Mouse (Mus musculus): Measurements from ENCODE around the gene Ppp3ca. TPM values are rescaled to one million over a fixed set of nuclear protein-coding genes. Genes with fewer than 3 reads are reported as not detected.

Gene Ppp3ca
- polyA plus RNA-seq, 1 experiment from 2014 or later = 10.7 TPM

DNA sequence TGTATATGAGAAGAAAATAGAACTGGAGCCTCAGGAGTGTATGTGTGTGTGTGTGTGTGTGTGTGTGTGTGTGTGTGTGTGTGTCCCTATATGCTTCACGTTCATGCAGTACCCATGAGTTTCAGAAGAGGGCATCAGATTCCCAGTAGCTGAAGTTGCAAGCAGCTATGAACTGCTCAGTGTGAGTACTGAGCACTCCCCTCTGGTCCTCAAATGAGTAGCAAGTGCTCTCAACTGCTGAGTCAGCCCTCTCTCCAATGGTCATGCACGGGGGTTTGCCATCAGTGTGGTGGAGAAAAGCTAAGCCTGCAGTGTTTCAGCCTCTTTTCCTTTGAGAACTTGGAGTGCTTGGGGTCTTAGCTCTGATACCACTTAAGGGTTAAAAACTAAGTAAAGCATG, 122.0 kb downstream of the Ppp3ca start:
- WGBS (ENCODE audit: insufficient replicate concordance) = 81% methylated on average over 2 of the region's 2 CpGs

DNA sequence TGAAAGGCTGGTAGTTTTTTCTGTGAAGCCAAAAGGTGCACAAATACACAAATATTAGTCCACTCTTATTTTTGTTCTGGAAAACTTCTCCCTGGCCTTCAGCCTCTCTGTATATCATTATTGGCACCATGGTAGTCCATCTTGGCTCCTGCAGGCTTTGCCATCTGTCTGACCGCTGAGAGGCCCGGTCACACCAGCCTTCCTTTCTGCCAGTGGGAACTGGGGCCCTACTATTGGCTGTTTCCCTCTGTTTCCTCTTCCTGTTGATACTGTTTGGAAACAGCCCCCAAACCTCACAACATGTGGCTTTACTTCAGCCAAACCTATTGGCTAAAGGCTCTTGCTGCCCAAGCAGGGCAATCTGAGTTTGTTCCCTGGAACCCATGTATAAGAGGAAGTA, 123.5 kb downstream of the Ppp3ca start:
- H3K27ac ChIP-seq (replicated peaks) = no peak overlapping the region
- H3K9me3 ChIP-seq (replicated peaks) = no peaks in the 10 kb centered on the region
- peaks cover 31% of the 10 kb centered on the region for H3K4me1 ChIP-seq (replicated peaks)
- 64% methylated on average over 2 of the region's 2 CpGs for WGBS (ENCODE audit: insufficient replicate concordance)
- H3K27me3 ChIP-seq = no peaks in the 10 kb centered on the region
- no peak for ATAC-seq (ENCODE audit: insufficient read depth)
- no peak overlapping the region for H3K4me2 ChIP-seq
- no peak overlapping the region for H3K4me3 ChIP-seq (replicated peaks)
- H3K36me3 ChIP-seq (replicated peaks) = no peaks in the 10 kb centered on the region
- no peak overlapping the region for H3K9ac ChIP-seq

More for the DNA sequence above, 122.0 kb downstream of the Ppp3ca start:
- Histone ChIP-seq H3K4me3 (replicated peaks) (no peak overlapping the region), H3K9ac (no peak overlapping the region), H3K27me3 (no peaks in the 10 kb centered on the region), H3K36me3 (replicated peaks) (no peaks in the 10 kb centered on the region), H3K27ac (replicated peaks) (no peak overlapping the region), H3K4me1 (replicated peaks) (peaks cover 31% of the 10 kb centered on the region), H3K9me3 (replicated peaks) (no peaks in the 10 kb centered on the region), H3K4me2 (no peak overlapping the region)
- no peak for ATAC-seq (ENCODE audit: insufficient read depth)

DNA sequence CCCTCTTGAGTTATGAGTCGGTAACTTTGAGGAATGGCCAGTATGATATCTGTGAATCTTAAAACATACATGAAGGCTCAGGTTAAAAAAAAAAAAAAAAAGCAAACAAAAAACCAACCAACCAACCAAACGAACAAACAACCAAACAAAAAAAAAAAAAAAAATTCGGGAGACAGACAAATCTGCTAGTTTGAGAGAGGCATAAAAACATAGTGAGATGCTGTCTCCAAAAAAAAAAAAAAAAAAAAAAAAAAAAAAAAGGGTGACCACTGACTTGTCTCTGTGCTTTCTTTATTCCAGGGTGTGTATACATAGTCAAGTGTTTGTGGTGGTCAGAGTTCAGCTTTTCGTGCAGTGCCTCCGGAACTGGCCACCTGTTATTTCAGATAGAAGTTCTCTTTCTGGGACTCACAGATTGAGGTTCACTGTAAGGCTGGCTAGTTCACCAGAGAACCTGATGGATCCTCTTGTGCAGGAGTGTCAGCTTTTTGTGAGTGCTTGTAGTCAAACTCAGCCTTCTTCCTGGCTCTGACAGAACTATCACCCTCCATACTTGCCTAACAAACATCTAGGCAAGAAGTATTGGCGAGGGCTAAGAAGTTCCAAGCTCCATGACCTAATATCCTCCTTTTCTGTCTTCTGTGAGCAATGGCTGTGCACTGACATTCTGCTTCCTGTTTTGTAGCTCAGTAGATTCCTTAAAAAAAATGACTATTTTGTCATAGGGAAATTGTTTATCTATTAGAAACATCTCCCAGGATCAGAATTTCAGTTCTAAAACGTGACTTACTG, 124.7 kb downstream of the Ppp3ca start:
- Histone ChIP-seq H3K4me2 (no peak overlapping the region), H3K36me3 (replicated peaks) (no peaks in the 10 kb centered on the region), H3K9me3 (replicated peaks) (no peaks in the 10 kb centered on the region), H3K4me3 (replicated peaks) (no peak overlapping the region), H3K27me3 (no peaks in the 10 kb centered on the region), H3K9ac (no peak overlapping the region), H3K27ac (replicated peaks) (no peak overlapping the region), H3K4me1 (replicated peaks) (peaks cover 31% of the 10 kb centered on the region)
- ATAC-seq (ENCODE audit: insufficient read depth) = no peak
- 38% methylated on average over 7 of the region's 7 CpGs for WGBS (ENCODE audit: insufficient replicate concordance)

DNA sequence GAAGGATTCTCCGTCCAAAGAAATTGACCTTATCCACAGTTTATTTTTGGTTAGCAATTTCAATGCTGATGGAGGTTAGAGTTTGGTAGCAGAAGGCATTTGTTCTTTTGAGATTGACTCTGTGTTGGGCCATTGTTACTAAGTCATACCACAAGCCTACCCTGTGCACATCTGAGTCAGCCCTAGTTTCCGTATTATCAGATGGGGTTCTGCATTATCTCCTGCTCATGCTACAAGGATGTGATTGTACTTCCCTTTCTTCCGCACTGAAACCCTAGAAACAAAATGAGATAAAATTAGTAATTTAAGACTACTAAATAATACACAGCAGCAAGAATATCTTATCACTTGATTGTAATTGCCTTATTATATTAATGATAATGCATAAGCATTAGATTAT, 129.0 kb downstream of the Ppp3ca start:
- no peak for ATAC-seq (ENCODE audit: insufficient read depth)
- 49% methylated on average over 3 of the region's 3 CpGs for WGBS (ENCODE audit: insufficient replicate concordance)

DNA sequence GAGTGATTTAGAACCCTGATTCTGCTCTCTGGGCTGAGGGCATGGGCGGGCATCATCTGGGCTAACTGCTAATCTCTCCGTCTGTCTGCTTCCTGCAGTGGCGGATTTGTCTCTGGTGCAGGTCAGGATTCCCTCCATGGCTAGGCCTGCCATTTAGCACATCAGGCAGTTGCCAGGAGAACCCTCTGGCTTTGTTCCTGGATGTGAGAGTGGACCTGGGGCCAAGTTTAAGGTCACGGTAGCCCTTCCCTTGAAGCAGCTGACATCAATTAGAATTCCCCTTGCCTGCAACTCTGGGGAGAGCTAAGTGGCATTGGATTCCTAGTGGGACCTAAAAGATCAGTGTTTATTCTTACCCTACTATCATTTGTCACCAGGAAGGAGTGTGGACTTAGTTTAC, 132.7 kb downstream of the Ppp3ca start:
- H3K9me3 ChIP-seq (replicated peaks) = no peaks in the 10 kb centered on the region
- H3K4me1 ChIP-seq (replicated peaks) = no peaks in the 10 kb centered on the region
- ATAC-seq (ENCODE audit: insufficient read depth) = no peak
- H3K27me3 ChIP-seq = no peaks in the 10 kb centered on the region
- 83% methylated on average over 4 of the region's 4 CpGs for WGBS (ENCODE audit: insufficient replicate concordance)
- no peak overlapping the region for H3K4me3 ChIP-seq (replicated peaks)
- H3K9ac ChIP-seq = no peak overlapping the region
- H3K4me2 ChIP-seq = no peak overlapping the region
- no peak overlapping the region for H3K27ac ChIP-seq (replicated peaks)
- H3K36me3 ChIP-seq (replicated peaks) = no peaks in the 10 kb centered on the region

More for the DNA sequence above, 129.0 kb downstream of the Ppp3ca start:
- H3K9ac ChIP-seq = no peak overlapping the region
- no peak overlapping the region for H3K4me3 ChIP-seq (replicated peaks)
- H3K4me2 ChIP-seq = no peak overlapping the region
- no peak overlapping the region for H3K27ac ChIP-seq (replicated peaks)
- H3K27me3 ChIP-seq = no peaks in the 10 kb centered on the region
- no peaks in the 10 kb centered on the region for H3K36me3 ChIP-seq (replicated peaks)
- peaks cover 3% of the 10 kb centered on the region; the same call in 1 of the 2 replicates for H3K4me1 ChIP-seq (replicated peaks)
- H3K9me3 ChIP-seq (replicated peaks) = no peaks in the 10 kb centered on the region

DNA sequence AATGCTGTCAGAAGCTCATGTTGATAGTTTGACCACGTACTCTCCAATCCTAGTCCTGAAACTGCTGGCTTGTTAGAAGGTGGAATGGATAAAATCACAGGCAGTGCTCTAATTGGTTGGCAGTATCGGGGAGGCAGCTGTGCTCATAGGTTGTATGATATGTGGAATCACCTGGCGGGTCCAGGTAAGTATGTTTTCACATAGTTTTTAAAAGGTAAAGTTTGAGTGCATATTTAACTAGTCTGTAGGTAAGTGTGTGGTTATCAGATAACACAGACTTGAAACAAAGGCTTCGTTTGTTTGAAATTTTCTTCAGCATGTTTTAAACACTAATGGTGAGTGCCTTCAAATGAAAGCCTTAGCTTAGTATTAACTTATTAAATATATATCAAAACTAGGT, 136.0 kb downstream of the Ppp3ca start:
- Histone ChIP-seq H3K9ac (no peak overlapping the region), H3K27ac (replicated peaks) (no peak overlapping the region), H3K9me3 (replicated peaks) (no peaks in the 10 kb centered on the region), H3K4me1 (replicated peaks) (no peaks in the 10 kb centered on the region), H3K27me3 (no peaks in the 10 kb centered on the region), H3K4me2 (no peak overlapping the region), H3K36me3 (replicated peaks) (no peaks in the 10 kb centered on the region), H3K4me3 (replicated peaks) (no peak overlapping the region)
- WGBS (ENCODE audit: insufficient replicate concordance) = 73% methylated on average over 4 of the region's 4 CpGs
- ATAC-seq (ENCODE audit: insufficient read depth) = no peak

DNA sequence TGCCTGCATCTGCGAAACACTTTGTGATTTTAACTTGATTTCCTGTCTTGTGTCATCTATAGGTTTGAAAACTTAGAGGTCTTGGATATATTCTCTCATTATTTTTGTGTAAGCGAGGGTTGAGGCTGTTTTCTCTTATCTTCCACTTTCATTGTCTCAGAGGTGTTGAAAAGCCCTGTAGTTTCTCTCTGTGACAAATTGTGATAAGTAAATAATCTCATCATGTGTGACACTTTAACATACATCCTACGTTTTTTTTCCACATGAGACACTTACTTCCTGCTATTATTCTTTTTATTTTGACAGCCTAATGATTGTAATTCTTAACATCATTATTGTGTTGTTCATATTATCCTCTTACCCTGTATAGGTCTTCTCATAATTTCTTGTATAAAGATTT, 140.3 kb downstream of the Ppp3ca start:
- Histone ChIP-seq H3K9me3 (replicated peaks) (no peaks in the 10 kb centered on the region), H3K4me1 (replicated peaks) (0 out of 2 replicates have a peak, but pooled peaks cover 4% of the 10 kb centered on the region), H3K4me2 (no peak overlapping the region), H3K9ac (no peak overlapping the region), H3K27me3 (no peaks in the 10 kb centered on the region), H3K36me3 (replicated peaks) (no peaks in the 10 kb centered on the region), H3K4me3 (replicated peaks) (no peak overlapping the region), H3K27ac (replicated peaks) (no peak overlapping the region)
- ATAC-seq (ENCODE audit: insufficient read depth) = no peak
- 35% methylated on average over 3 of the region's 3 CpGs for WGBS (ENCODE audit: insufficient replicate concordance)

DNA sequence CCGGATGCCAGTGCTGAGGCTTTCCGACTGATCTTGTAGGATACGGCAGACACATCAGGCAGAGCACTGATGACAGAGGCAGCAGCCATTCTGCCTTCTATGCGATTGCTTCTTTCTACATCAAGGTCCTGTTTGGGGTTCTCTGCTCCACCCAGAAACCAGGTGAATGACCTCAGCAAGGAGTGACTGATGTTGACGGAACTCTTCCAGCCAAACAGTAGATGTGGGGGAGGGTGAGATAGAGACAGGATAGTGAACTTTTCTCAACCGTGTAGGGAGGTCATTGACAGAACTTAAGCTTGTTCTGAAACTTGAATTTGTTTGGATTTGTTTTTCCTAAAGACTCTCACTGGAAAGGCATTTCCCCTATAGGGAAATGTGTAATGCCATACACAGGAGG, 142.2 kb downstream of the Ppp3ca start:
- ATAC-seq (ENCODE audit: insufficient read depth) = no peak
- H3K36me3 ChIP-seq (replicated peaks) = no peaks in the 10 kb centered on the region
- H3K9ac ChIP-seq = no peak overlapping the region
- no peak overlapping the region for H3K27ac ChIP-seq (replicated peaks)
- WGBS (ENCODE audit: insufficient replicate concordance) = 70% methylated on average over 6 of the region's 6 CpGs
- no peaks in the 10 kb centered on the region for H3K27me3 ChIP-seq
- H3K4me2 ChIP-seq = no peak overlapping the region
- no peaks in the 10 kb centered on the region for H3K9me3 ChIP-seq (replicated peaks)
- H3K4me1 ChIP-seq (replicated peaks) = 0 out of 2 replicates have a peak, but pooled peaks cover 4% of the 10 kb centered on the region
- H3K4me3 ChIP-seq (replicated peaks) = no peak overlapping the region

DNA sequence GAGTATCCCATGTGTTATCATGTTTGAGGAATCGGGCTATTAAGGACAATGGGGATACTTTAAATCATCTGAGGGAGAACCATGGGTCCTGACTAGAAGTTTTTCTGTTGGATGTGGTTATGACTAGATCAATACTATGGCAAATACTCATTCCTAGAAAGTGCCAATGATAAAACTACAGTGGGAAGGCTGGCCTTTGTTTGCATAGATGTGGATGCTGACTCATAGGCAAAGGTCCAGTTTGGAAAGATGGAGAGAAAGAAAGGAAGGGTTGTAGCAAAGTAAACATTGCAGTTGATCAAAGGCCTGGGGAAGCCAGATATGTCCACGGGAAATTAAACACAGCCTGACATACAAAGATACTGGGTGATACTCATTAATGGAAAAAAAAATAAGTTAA, 142.9 kb downstream of the Ppp3ca start:
- Histone ChIP-seq H3K9ac (no peak overlapping the region), H3K4me1 (replicated peaks) (0 out of 2 replicates have a peak, but pooled peaks cover 4% of the 10 kb centered on the region), H3K27ac (replicated peaks) (no peak overlapping the region), H3K36me3 (replicated peaks) (no peaks in the 10 kb centered on the region), H3K27me3 (no peaks in the 10 kb centered on the region), H3K4me2 (no peak overlapping the region), H3K9me3 (replicated peaks) (no peaks in the 10 kb centered on the region), H3K4me3 (replicated peaks) (no peak overlapping the region)
- 52% methylated on average over 2 of the region's 2 CpGs for WGBS (ENCODE audit: insufficient replicate concordance)
- no peak for ATAC-seq (ENCODE audit: insufficient read depth)

DNA sequence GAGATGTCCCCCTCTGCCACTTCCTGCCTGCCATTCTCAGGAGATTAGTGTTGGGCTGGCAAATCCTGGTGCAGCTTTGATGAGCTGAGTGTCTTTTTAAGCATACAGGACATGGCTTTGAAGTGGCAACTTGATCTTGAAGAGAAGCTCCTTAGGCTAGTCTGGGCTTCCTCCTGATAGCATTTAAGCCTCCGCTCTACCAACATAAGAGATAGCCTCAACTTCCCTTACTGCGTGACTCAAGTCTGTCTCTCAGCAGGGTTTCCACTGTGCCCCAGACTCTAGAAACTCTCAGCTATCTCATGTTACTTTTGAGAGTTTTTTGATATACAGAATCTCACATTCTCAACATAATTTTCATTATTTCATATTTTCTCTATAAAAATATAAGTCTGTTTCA, 144.0 kb downstream of the Ppp3ca start:
- no peak overlapping the region for H3K27ac ChIP-seq (replicated peaks)
- ATAC-seq (ENCODE audit: insufficient read depth) = no peak
- no peak overlapping the region for H3K4me2 ChIP-seq
- H3K9me3 ChIP-seq (replicated peaks) = no peaks in the 10 kb centered on the region
- 54% methylated on average over 2 of the region's 2 CpGs for WGBS (ENCODE audit: insufficient replicate concordance)
- no peak overlapping the region for H3K9ac ChIP-seq
- no peak overlapping the region for H3K4me3 ChIP-seq (replicated peaks)
- 0 out of 2 replicates have a peak, but pooled peaks cover 4% of the 10 kb centered on the region for H3K4me1 ChIP-seq (replicated peaks)
- no peaks in the 10 kb centered on the region for H3K27me3 ChIP-seq
- H3K36me3 ChIP-seq (replicated peaks) = no peaks in the 10 kb centered on the region

DNA sequence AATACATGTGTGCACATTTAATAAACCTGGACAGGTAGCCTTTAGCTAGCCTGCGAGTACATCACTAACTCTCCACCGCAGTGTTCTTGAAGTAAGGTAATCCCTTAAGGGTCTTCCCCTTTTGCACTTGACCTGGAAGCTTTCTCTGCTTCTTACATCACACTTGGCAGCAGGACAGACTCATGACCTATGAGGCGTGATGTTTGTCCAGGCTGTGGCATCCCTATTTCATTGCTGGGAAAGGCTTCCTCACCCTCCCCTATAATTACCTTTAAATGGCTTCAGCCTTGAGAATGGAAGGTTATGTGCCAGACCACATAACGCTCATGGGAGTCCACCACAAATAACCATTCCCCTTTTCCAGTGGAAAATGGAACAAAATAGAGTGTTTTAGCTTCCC, 145.0 kb downstream of the Ppp3ca start:
- H3K27me3 ChIP-seq = no peaks in the 10 kb centered on the region
- H3K4me1 ChIP-seq (replicated peaks) = 0 out of 2 replicates have a peak, but pooled peaks cover 4% of the 10 kb centered on the region
- H3K4me3 ChIP-seq (replicated peaks) = no peak overlapping the region
- H3K27ac ChIP-seq (replicated peaks) = no peak overlapping the region
- no peak for ATAC-seq (ENCODE audit: insufficient read depth)
- H3K36me3 ChIP-seq (replicated peaks) = no peaks in the 10 kb centered on the region
- 65% methylated on average over 4 of the region's 4 CpGs for WGBS (ENCODE audit: insufficient replicate concordance)
- no peaks in the 10 kb centered on the region for H3K9me3 ChIP-seq (replicated peaks)
- H3K4me2 ChIP-seq = no peak overlapping the region
- no peak overlapping the region for H3K9ac ChIP-seq

DNA sequence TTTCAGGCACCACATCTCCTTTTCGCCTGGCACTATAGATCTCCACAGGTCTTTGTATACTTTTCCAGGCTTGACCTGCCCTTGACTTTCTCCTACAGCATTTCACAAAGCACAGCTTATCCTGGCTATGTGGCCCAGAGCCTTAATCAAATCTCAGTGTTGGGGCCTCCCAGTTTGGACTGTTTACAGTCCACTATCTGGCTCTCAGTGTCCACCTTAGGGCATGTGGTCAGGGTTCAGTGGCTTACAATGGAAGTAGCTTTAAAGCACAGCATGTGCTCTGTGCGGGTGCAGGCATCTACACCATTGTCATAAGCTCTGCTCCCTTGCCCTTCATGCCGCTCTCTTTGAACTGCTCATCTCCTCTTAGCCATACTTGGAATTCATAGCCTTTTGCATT, 146.4 kb downstream of the Ppp3ca start:
- Histone ChIP-seq H3K27ac (replicated peaks) (no peak overlapping the region), H3K9ac (no peak overlapping the region)
- WGBS (ENCODE audit: insufficient replicate concordance) = 58% methylated on average over 3 of the region's 3 CpGs

More for the DNA sequence above, 146.4 kb downstream of the Ppp3ca start:
- H3K9me3 ChIP-seq (replicated peaks) = no peaks in the 10 kb centered on the region
- no peaks in the 10 kb centered on the region for H3K36me3 ChIP-seq (replicated peaks)
- no peak overlapping the region for H3K4me3 ChIP-seq (replicated peaks)
- peak; percentile 42; the same call in 1 of the 2 replicates for ATAC-seq (ENCODE audit: insufficient read depth)
- H3K27me3 ChIP-seq = no peaks in the 10 kb centered on the region
- H3K4me1 ChIP-seq (replicated peaks) = 0 out of 2 replicates have a peak, but pooled peaks cover 4% of the 10 kb centered on the region
- no peak overlapping the region for H3K4me2 ChIP-seq
